Mouse (Mus musculus) megakaryocyte, embryonic 14.5 days (primary cell): ENCODE data around the gene Cldn10. TPM values are rescaled to one million over a fixed set of nuclear protein-coding genes. Genes with fewer than 3 reads are reported as not detected.
A peak's percentile ranks its signal among the peaks of the same experiment; 100 is the strongest.

ENCODE experiments used
- H3K27me3 ChIP-seq: replicated peaks from 2 replicates; pipeline ENCODE3; 2012; ENCODE audit warnings: inconsistent platforms
- H3K36me3 ChIP-seq: replicated peaks from 2 replicates; pipeline ENCODE3; 2012; ENCODE audit warnings: low read length, inconsistent platforms, mixed read lengths
- H3K4me1 ChIP-seq: 2 replicates; pipeline ENCODE4 v1.6.1; 2012; ENCODE audit warnings: inconsistent platforms
- H3K4me3 ChIP-seq: replicated peaks from 2 replicates; pipeline ENCODE3; 2012; ENCODE audit warnings: moderate library complexity, mild to moderate bottlenecking, inconsistent platforms
- H3K9me3 ChIP-seq: 2 replicates; pipeline ENCODE4 v1.6.1; 2012; ENCODE audit warnings: inconsistent platforms
- FLI1 ChIP-seq: IDR thresholded peaks from 2 replicates; pipeline ENCODE4 v1.6.1; 2012; ENCODE audit warnings: low read length, inconsistent platforms, mixed read lengths
- GATA1 ChIP-seq: IDR thresholded peaks from 3 replicates; pipeline ENCODE4 v1.6.1; 2012; ENCODE audit warnings: mixed read lengths, low read length, inconsistent platforms, borderline replicate concordance
- polyA plus RNA-seq: library from polyadenylated mRNA; stranded (reverse); fragments of >175 nt; gene quantifications from 2 replicates; pipeline ENCODE4 v1.2.3, GENCODE M21; 2012; ENCODE audit warnings: low replicate concordance; ENCODE audit not compliant: insufficient read depth

Cldn10 gene
- polyA plus RNA-seq, 1 experiment, result not detected

- H3K36me3 ChIP-seq, result no peaks in the 10 kb centered on the region
- H3K4me3 ChIP-seq, result no peak overlapping the region
- peaks cover 9% of the 10 kb centered on the region for H3K9me3 ChIP-seq
- TF ChIP-seq GATA1, result no peak
- TF ChIP-seq FLI1, result no peak
- H3K4me1 ChIP-seq, result peaks cover 7% of the 10 kb centered on the region
- peaks cover 16% of the 10 kb centered on the region for H3K27me3 ChIP-seq
Measured at GRCm38 (mm10) chr14:118899940-118900339, 112.2 kb downstream of the Cldn10 start.

GRCm38 (mm10) chr14:118900911-118901310 lies 113.2 kb downstream of the Cldn10 start:
- no peaks in the 10 kb centered on the region for H3K36me3 ChIP-seq
- peaks cover 9% of the 10 kb centered on the region for H3K9me3 ChIP-seq
- H3K4me1 ChIP-seq, result peaks cover 7% of the 10 kb centered on the region
- no peak overlapping the region for H3K4me3 ChIP-seq
- peaks cover 16% of the 10 kb centered on the region for H3K27me3 ChIP-seq
- TF ChIP-seq FLI1, result no peak
- TF ChIP-seq GATA1, result no peak

GRCm38 (mm10) chr14:118903397-118903796 lies 115.7 kb downstream of the Cldn10 start:
- H3K9me3 ChIP-seq, result peaks cover 9% of the 10 kb centered on the region
- TF ChIP-seq FLI1 (no peak), GATA1 (no peak)
- H3K4me1 ChIP-seq, result peaks cover 10% of the 10 kb centered on the region
- H3K36me3 ChIP-seq, result no peaks in the 10 kb centered on the region
- peaks cover 22% of the 10 kb centered on the region for H3K27me3 ChIP-seq
- no peak overlapping the region for H3K4me3 ChIP-seq

GRCm38 (mm10) chr14:118903867-118904562 lies 116.3 kb downstream of the Cldn10 start:
- H3K36me3 ChIP-seq, result no peaks in the 10 kb centered on the region
- H3K4me1 ChIP-seq, result peaks cover 10% of the 10 kb centered on the region
- H3K9me3 ChIP-seq, result peaks cover 9% of the 10 kb centered on the region
- H3K27me3 ChIP-seq, result peaks cover 20% of the 10 kb centered on the region
- TF ChIP-seq FLI1 (no peak), GATA1 (no peak)
- H3K4me3 ChIP-seq, result no peak overlapping the region

GRCm38 (mm10) chr14:118907592-118907991 lies 119.9 kb downstream of the Cldn10 start:
- no peak for TF ChIP-seq FLI1
- TF ChIP-seq GATA1, result no peak
- Histone ChIP-seq H3K4me3 (no peak overlapping the region), H3K4me1 (peaks cover 32% of the 10 kb centered on the region), H3K36me3 (no peaks in the 10 kb centered on the region), H3K9me3 (no peaks in the 10 kb centered on the region), H3K27me3 (peaks cover 27% of the 10 kb centered on the region)

- no peaks in the 10 kb centered on the region for H3K36me3 ChIP-seq
- peaks cover 47% of the 10 kb centered on the region for H3K4me1 ChIP-seq
- H3K27me3 ChIP-seq, result peaks cover 37% of the 10 kb centered on the region
- no peak for TF ChIP-seq FLI1
- no peak for TF ChIP-seq GATA1
- H3K9me3 ChIP-seq, result no peaks in the 10 kb centered on the region
- H3K4me3 ChIP-seq, result no peak overlapping the region
Measured at GRCm38 (mm10) chr14:118909872-118910271, 122.2 kb downstream of the Cldn10 start.

GRCm38 (mm10) chr14:118910332-118911222 lies 122.9 kb downstream of the Cldn10 start:
- Histone ChIP-seq H3K4me3 (peak overlapping the region; percentile 84), H3K9me3 (no peaks in the 10 kb centered on the region), H3K36me3 (no peaks in the 10 kb centered on the region), H3K4me1 (peaks cover 47% of the 10 kb centered on the region), H3K27me3 (peaks cover 40% of the 10 kb centered on the region)
- TF ChIP-seq FLI1 (no peak), GATA1 (no peak)

GRCm38 (mm10) chr14:118911521-118911920 lies 123.8 kb downstream of the Cldn10 start:
- Histone ChIP-seq H3K9me3 (no peaks in the 10 kb centered on the region), H3K36me3 (no peaks in the 10 kb centered on the region), H3K27me3 (peaks cover 40% of the 10 kb centered on the region), H3K4me1 (peaks cover 46% of the 10 kb centered on the region), H3K4me3 (no peak overlapping the region)
- no peak for TF ChIP-seq FLI1
- TF ChIP-seq GATA1, result no peak

GRCm38 (mm10) chr14:118913651-118914050 lies 125.9 kb downstream of the Cldn10 start:
- Histone ChIP-seq H3K9me3 (no peaks in the 10 kb centered on the region), H3K4me1 (peaks cover 44% of the 10 kb centered on the region), H3K36me3 (no peaks in the 10 kb centered on the region), H3K4me3 (no peak overlapping the region), H3K27me3 (peaks cover 40% of the 10 kb centered on the region)
- TF ChIP-seq GATA1 (no peak), FLI1 (no peak)

- Histone ChIP-seq H3K4me3 (no peak overlapping the region), H3K36me3 (no peaks in the 10 kb centered on the region), H3K4me1 (peaks cover 20% of the 10 kb centered on the region), H3K27me3 (peaks cover 68% of the 10 kb centered on the region), H3K9me3 (no peaks in the 10 kb centered on the region)
- TF ChIP-seq GATA1 (no peak), FLI1 (no peak)
Measured at GRCm38 (mm10) chr14:118919025-118919424, 131.3 kb downstream of the Cldn10 start.
